Mouse (Mus musculus) olfactory bulb, adult 2 months (tissue): ENCODE measurements at regions not wholly inside any gene's neighbourhood (a gene's known extent, or its start where the extent isn't known, plus 50 kb on each side); places are given as distances from the start of the nearest gene placed in this dataset.

Experiments
- CTCF ChIP-seq: fragments of 200-500 bp; IDR thresholded peaks from 2 replicates; pipeline ENCODE4 v1.5.1; 2012; ENCODE audit warnings: low read depth, mild to moderate bottlenecking, low read length, moderate library complexity; ENCODE audit not compliant: insufficient read depth
- POLR2A ChIP-seq: fragments of 200-500 bp; IDR thresholded peaks from 2 replicates; pipeline ENCODE4 v1.6.1; 2012; ENCODE audit warnings: mild to moderate bottlenecking, low read depth, low read length, moderate library complexity; ENCODE audit not compliant: insufficient read depth

DNA sequence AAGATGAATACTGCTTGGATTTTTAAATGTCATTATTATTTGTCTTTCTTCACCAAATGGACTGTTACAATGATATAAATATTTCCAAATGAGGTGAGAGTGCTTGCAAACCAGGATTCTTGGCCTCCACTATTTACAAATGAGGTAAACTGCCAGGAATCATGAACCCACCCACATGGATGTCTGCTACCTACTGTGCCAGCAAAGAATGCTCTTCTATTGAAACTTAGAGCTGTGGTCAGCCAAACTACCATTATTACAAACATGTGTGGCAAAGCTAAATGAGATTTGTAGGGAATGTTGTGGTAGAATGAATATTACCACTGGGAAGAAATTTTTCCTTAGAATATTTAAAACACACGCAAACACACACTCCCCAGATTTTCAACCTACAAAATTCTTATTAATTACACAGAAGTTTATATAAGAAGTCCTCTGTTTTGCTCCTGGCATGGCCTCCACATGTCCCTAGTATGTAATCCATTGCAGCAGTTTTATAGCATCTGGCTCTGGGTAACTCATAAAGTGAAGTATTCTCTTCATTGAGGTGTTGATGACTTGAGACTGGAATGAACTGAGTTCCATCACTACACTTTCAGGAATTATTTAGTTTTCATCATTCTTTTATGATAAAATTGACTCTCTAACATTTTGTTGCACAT lies 500.6 kb upstream of the Epha5 start:
- TF ChIP-seq CTCF: no peak
- TF ChIP-seq POLR2A: no peak
